Mouse (Mus musculus): ENCODE measurements around the gene Tmem120b.

DNA sequence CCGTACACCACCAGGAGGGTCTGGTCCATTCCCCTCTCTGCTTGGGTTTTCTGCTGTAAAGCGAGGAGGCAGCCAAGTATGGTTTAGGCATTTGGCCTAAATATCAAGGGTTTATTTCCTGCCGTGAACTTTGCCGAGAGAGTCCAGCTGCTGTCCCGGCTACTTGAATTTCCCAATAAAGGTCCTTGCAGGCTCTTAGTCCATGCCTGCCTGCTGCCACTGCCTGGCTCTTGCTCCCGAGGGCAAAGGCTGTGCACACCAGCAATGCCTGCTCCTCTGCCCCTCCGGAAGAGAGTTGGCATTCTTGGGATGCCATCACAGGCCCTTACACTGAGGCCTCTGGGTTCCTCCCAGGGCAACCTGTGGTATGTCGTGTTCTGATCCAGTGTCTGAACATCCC lies 35.3 kb downstream of the Tmem120b start:
- TF ChIP-seq GATA1 (IDR thresholded peaks at IDR 0.05; ENCODE audit: low read length): no peak
- no peak for TF ChIP-seq TAL1 (IDR thresholded peaks at IDR 0.05; ENCODE audit: low read length)
